Mouse (Mus musculus): Measurements from ENCODE around the gene Cenpa.

- TF ChIP-seq CTCF (IDR thresholded peaks at IDR 0.05; ENCODE audit: borderline replicate concordance, insufficient read depth, low read depth, low read length) (no peak), POLR2A (IDR thresholded peaks at IDR 0.05; ENCODE audit: borderline replicate concordance, insufficient read depth, low read length) (no peak)
These were observed 46.1 kb downstream of the Cenpa start for GRCm38 (mm10) chr5:30712441-30713298.
